Mouse (Mus musculus) lung, embryonic 16.5 days (tissue): ENCODE results near the gene Stra6. TPM values are rescaled to one million over a fixed set of nuclear protein-coding genes. Genes with fewer than 3 reads are reported as not detected.

Experiments
- ATAC-seq: fragments of 200-750 bp; cut with Nextera tagmentation; 2 replicates; pipeline ENCODE4 v1.8.0; 2017; ENCODE audit warnings: low read depth, mild to moderate bottlenecking, moderate library complexity
- H3K27ac ChIP-seq: fragments of 300-500 bp; sonication (generic); 2 replicates; pipeline ENCODE4 v1.5.1; 2014; ENCODE audit warnings: mild to moderate bottlenecking, control low read depth, low read length
- H3K27me3 ChIP-seq: fragments of 300-500 bp; sonication (generic); 2 replicates; pipeline ENCODE4 v1.6.1; 2014; ENCODE audit warnings: low read depth, low read length, mixed read lengths; ENCODE audit not compliant: control insufficient read depth, insufficient read depth
- H3K36me3 ChIP-seq: fragments of 300-500 bp; sonication (generic); 2 replicates; pipeline ENCODE4 v1.6.1; 2014; ENCODE audit warnings: low read length; ENCODE audit not compliant: control insufficient read depth, insufficient read depth
- H3K4me1 ChIP-seq: fragments of 300-500 bp; sonication (generic); replicated peaks from 2 replicates; pipeline ENCODE4 v1.6.1; 2014; ENCODE audit warnings: low read length, mixed read lengths; ENCODE audit not compliant: control insufficient read depth, insufficient read depth
- H3K4me2 ChIP-seq: fragments of 300-500 bp; sonication (generic); 2 replicates; pipeline ENCODE4 v1.6.1; 2014; ENCODE audit warnings: low read depth, low read length, control low read depth
- H3K4me3 ChIP-seq: fragments of 300-500 bp; sonication (generic); 2 replicates; pipeline ENCODE4 v1.5.1; 2014; ENCODE audit warnings: mild to moderate bottlenecking, low read length, control low read depth
- H3K9ac ChIP-seq: fragments of 300-500 bp; sonication (generic); 2 replicates; pipeline ENCODE4 v1.6.1; 2014; ENCODE audit warnings: low read length, control low read depth
- H3K9me3 ChIP-seq: fragments of 300-500 bp; sonication (generic); 2 replicates; pipeline ENCODE4 v1.6.1; 2016; ENCODE audit warnings: low read length; ENCODE audit not compliant: control insufficient read depth
- WGBS: fragments of 180-500 bp; shearing (Covaris S2); extraction: QIAGEN DNeasy Blood & Tissue Kit; methylation state at CpG from one replicate; pipeline ENCODE4 v1.1.7; 2014; 5-methylcytosine and 5-hydroxymethylcytosine counted together
- polyA plus RNA-seq: library from polyadenylated mRNA; unstranded; fragments of >200 nt; fragmentation: Nextera tagmentation; extraction: Ambion mirVana; gene quantifications from 2 replicates; pipeline ENCODE4 v1.2.1, GENCODE M21; 2015

The Stra6 gene
- polyA plus RNA-seq, 1 experiment from 2014 or later = 1.0 TPM

- peak overlapping the region; percentile 45 for H3K4me2 ChIP-seq
- WGBS = 10% methylated on average over 22 of the region's 22 CpGs
- H3K4me1 ChIP-seq = peaks cover 10% of the 10 kb centered on the region
- H3K9ac ChIP-seq = 0 out of 2 replicates have a peak overlapping the region, but pooled peaks have one; percentile 17
- peak overlapping the region; percentile 20 for H3K4me3 ChIP-seq
- H3K27me3 ChIP-seq = no peaks in the 10 kb centered on the region; the same call in 1 of the 2 replicates
- peak; percentile 44; the same call in 1 of the 2 replicates for ATAC-seq
- no peaks in the 10 kb centered on the region for H3K9me3 ChIP-seq
- peak overlapping the region; percentile 13 for H3K27ac ChIP-seq
- no peaks in the 10 kb centered on the region for H3K36me3 ChIP-seq
Measured at GRCm38 (mm10) chr9:58113279-58113884, 49.8 kb downstream of the Stra6 start.

- H3K27me3 ChIP-seq = no peaks in the 10 kb centered on the region; the same call in 1 of the 2 replicates
- H3K9me3 ChIP-seq = no peaks in the 10 kb centered on the region
- no peak for ATAC-seq
- no peaks in the 10 kb centered on the region for H3K36me3 ChIP-seq
- peaks cover 10% of the 10 kb centered on the region for H3K4me1 ChIP-seq
- no peak overlapping the region for H3K4me3 ChIP-seq
- no peak overlapping the region for H3K27ac ChIP-seq
- 11% methylated on average over 9 of the region's 9 CpGs for WGBS
- no peak overlapping the region for H3K9ac ChIP-seq
- peak overlapping the region; percentile 45 for H3K4me2 ChIP-seq
Measured at GRCm38 (mm10) chr9:58114019-58114418, 50.4 kb downstream of the Stra6 start.

GRCm38 (mm10) chr9:58115297-58115925, 51.8 kb downstream of the Stra6 start:
- no peaks in the 10 kb centered on the region for H3K9me3 ChIP-seq
- H3K4me2 ChIP-seq = no peak overlapping the region
- H3K9ac ChIP-seq = no peak overlapping the region
- no peaks in the 10 kb centered on the region; the same call in 1 of the 2 replicates for H3K27me3 ChIP-seq
- no peak overlapping the region for H3K4me3 ChIP-seq
- H3K36me3 ChIP-seq = no peaks in the 10 kb centered on the region
- no peak for ATAC-seq
- WGBS = 52% methylated on average over 7 of the region's 7 CpGs
- peaks cover 10% of the 10 kb centered on the region for H3K4me1 ChIP-seq
- H3K27ac ChIP-seq = no peak overlapping the region

- H3K4me3 ChIP-seq = no peak overlapping the region
- H3K27ac ChIP-seq = no peak overlapping the region
- ATAC-seq = no peak
- H3K36me3 ChIP-seq = no peaks in the 10 kb centered on the region
- peaks cover 10% of the 10 kb centered on the region for H3K4me1 ChIP-seq
- no peaks in the 10 kb centered on the region; the same call in 1 of the 2 replicates for H3K27me3 ChIP-seq
- no peaks in the 10 kb centered on the region for H3K9me3 ChIP-seq
- H3K4me2 ChIP-seq = no peak overlapping the region
- no peak overlapping the region for H3K9ac ChIP-seq
- WGBS = 46% methylated on average over 6 of the region's 7 CpGs
Measured at GRCm38 (mm10) chr9:58116024-58116651, 52.5 kb downstream of the Stra6 start.

GRCm38 (mm10) chr9:58118671-58119070, 55.1 kb downstream of the Stra6 start, which contains the start of gene Ccdc33:
Ccdc33 (minus strand) TSS chr9:58118823.
- Histone ChIP-seq H3K27ac (no peak within 1 kb of the TSS), H3K4me3 (no peak within 1 kb of the TSS), H3K4me2 (no peak within 1 kb of the TSS), H3K27me3 (no peaks in the 10 kb centered on the region; the same call in 1 of the 2 replicates), H3K4me1 (peaks cover 2% of the 10 kb centered on the region; the same call in 1 of the 2 replicates), H3K9me3 (no peaks in the 10 kb centered on the region), H3K9ac (no peak within 1 kb of the TSS), H3K36me3 (no peaks in the 10 kb centered on the region)
- ATAC-seq = no peak
- WGBS = 19% methylated on average over 2 of the region's 2 CpGs

GRCm38 (mm10) chr9:58125085-58125484, 61.5 kb downstream of the Stra6 start:
- H3K9ac ChIP-seq = no peak overlapping the region
- H3K9me3 ChIP-seq = no peaks in the 10 kb centered on the region
- peaks cover 9% of the 10 kb centered on the region for H3K4me1 ChIP-seq
- no peak overlapping the region for H3K27ac ChIP-seq
- H3K4me2 ChIP-seq = no peak overlapping the region
- ATAC-seq = no peak
- H3K36me3 ChIP-seq = no peaks in the 10 kb centered on the region
- WGBS = 35% methylated on average over 3 of the region's 3 CpGs
- H3K4me3 ChIP-seq = no peak overlapping the region
- H3K27me3 ChIP-seq = peaks cover 4% of the 10 kb centered on the region; the same call in 1 of the 2 replicates

GRCm38 (mm10) chr9:58125811-58126210, 62.2 kb downstream of the Stra6 start:
- 18% methylated on average over 4 of the region's 4 CpGs for WGBS
- Histone ChIP-seq H3K9ac (no peak overlapping the region), H3K9me3 (no peaks in the 10 kb centered on the region), H3K4me2 (no peak overlapping the region), H3K4me1 (peaks cover 9% of the 10 kb centered on the region), H3K27ac (no peak overlapping the region), H3K4me3 (no peak overlapping the region), H3K27me3 (peaks cover 5% of the 10 kb centered on the region; the same call in 1 of the 2 replicates), H3K36me3 (no peaks in the 10 kb centered on the region)
- ATAC-seq = no peak

GRCm38 (mm10) chr9:58128926-58129413, 65.4 kb downstream of the Stra6 start:
- no peak overlapping the region for H3K4me2 ChIP-seq
- H3K9ac ChIP-seq = no peak overlapping the region
- no peaks in the 10 kb centered on the region for H3K36me3 ChIP-seq
- ATAC-seq = peak; percentile 11; the same call in 1 of the 2 replicates
- peaks cover 5% of the 10 kb centered on the region; the same call in 1 of the 2 replicates for H3K27me3 ChIP-seq
- H3K4me1 ChIP-seq = peaks cover 14% of the 10 kb centered on the region
- no peak overlapping the region for H3K27ac ChIP-seq
- WGBS = 3% methylated on average over 13 of the region's 13 CpGs
- H3K9me3 ChIP-seq = no peaks in the 10 kb centered on the region
- no peak overlapping the region for H3K4me3 ChIP-seq

GRCm38 (mm10) chr9:58129508-58129907, 65.9 kb downstream of the Stra6 start:
- Histone ChIP-seq H3K9ac (no peak overlapping the region), H3K4me1 (peaks cover 20% of the 10 kb centered on the region), H3K4me2 (no peak overlapping the region), H3K4me3 (no peak overlapping the region), H3K27me3 (peaks cover 5% of the 10 kb centered on the region; the same call in 1 of the 2 replicates), H3K9me3 (no peaks in the 10 kb centered on the region), H3K27ac (no peak overlapping the region), H3K36me3 (no peaks in the 10 kb centered on the region)
- no peak for ATAC-seq
- 16% methylated on average over 8 of the region's 8 CpGs for WGBS
